Mouse (Mus musculus) spleen, adult 2 months (tissue): ENCODE measurements around the gene Acbd6.

ENCODE experiments used
- CTCF ChIP-seq: fragments of 200-500 bp; IDR thresholded peaks from 2 replicates; pipeline ENCODE4 v1.5.1; 2011; ENCODE audit warnings: mild to moderate bottlenecking, inconsistent platforms; ENCODE audit not compliant: insufficient read depth, insufficient read length, insufficient replicate concordance; ENCODE audit errors: extremely low read depth
- POLR2A ChIP-seq: fragments of 200-500 bp; IDR thresholded peaks from 2 replicates; pipeline ENCODE4 v1.6.1; 2011; ENCODE audit warnings: low read depth, low read length, inconsistent platforms

DNA sequence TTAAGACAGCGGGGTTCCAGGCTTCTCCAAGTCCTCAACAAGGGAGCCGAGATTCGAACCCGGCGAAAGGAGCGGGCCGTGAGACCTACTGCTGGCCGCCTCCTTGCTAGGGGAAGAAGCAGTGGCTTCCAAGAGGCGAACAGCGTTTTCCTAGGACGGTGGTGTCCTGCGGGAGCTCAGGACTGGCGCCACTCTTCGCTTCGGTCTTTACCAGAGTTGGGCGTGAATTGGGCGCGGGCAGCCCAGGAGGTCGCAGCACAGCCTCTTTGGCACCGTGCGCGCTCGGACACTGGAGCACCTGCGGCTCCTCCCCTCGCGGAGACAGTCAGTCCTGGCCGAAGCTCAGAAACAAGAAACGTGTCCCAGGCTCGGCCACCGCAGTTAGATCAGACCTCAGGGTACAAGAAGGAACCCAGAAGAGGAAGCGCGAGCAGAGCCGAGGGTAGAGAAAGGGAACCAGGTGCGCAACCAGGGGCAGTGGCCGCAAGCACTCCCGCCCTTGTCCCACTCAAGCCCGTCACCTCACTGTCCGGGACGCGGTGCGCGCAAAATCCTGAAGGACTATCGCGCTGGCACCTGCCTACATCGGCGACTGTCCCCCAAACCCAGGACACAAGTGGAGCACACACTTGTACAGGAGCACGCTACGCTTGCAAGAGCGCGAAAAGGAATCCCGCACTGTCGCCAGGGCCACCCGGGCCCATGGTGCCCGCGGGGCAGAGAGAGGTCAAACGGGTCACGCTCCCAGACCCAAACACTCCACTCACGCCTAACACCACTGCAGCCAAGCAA is 179.3 kb downstream of the Acbd6 start:
- TF ChIP-seq CTCF (no peak), POLR2A (no peak)
